Mouse (Mus musculus): ENCODE data around the gene Dcaf7.

DNA sequence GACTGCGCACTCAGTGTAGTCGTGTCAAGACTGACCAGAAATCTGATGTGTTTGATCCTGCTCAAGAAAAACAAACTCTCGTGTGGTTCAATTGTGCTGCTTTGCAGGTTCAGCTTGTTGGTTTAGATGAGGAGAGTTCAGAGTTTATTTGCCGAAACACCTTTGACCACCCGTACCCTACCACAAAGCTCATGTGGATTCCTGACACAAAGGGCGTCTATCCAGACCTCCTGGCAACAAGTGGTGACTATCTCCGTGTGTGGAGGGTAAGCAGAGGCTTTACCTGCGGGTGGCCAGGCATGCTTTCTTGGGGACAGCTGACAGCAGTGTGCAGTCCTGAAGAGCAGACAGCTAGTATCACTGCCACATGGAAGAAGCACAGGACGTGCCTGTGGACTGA is 9.9 kb downstream of the Dcaf7 start:
- no peak for TF ChIP-seq CTCF (IDR thresholded peaks at IDR 0.05; ENCODE audit: borderline replicate concordance, control insufficient read depth, extremely low read depth, insufficient read depth, low read length, poor library complexity)
- TF ChIP-seq POLR2A (IDR thresholded peaks at IDR 0.05; ENCODE audit: control insufficient read depth, extremely low read depth, insufficient read depth, low read length, poor library complexity), result no peak
